Mouse (Mus musculus): ENCODE measurements around the gene Erbin.

DNA sequence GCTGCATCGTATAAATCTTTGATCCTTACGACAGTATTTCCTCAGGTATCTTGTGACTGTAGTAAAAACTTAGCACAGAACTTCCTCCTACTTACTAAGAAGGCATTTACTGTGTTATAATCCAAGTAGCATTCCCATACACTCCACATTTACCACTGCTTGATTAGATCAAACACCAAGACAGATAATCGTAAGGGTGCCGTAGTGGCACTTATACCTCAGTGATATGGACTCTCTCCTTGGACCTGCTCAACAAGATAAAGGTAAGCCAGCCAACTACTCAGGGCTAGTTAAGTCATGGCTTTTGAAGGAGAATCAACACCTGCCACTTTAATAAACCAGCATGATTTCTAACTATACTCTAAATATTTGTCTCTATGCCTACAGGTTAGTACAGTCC is 39.1 kb downstream of the Erbin start:
- TF ChIP-seq CTCF (IDR thresholded peaks at IDR 0.05; ENCODE audit: control insufficient read depth, insufficient read depth, insufficient replicate concordance, low read depth, low read length) (no peak), POLR2A (IDR thresholded peaks at IDR 0.05; ENCODE audit: control insufficient read depth, low read depth, low read length) (no peak)

All from testis, adult 2 months (tissue).